Mouse (Mus musculus) liver, embryonic 11.5 days (tissue): ENCODE results near the gene Marcksl1. TPM values are rescaled to one million over a fixed set of nuclear protein-coding genes. Genes with fewer than 3 reads are reported as not detected.
"Not testable (repeated sequence)": the region's sequence is repeated elsewhere in the genome, so short reads cannot be mapped to it uniquely, and the experiment has no call there.

Source experiments
- ATAC-seq: fragments of 200-750 bp; cut with Nextera tagmentation; replicated peaks from 2 replicates; pipeline ENCODE4 v1.8.0; 2017; ENCODE audit warnings: moderate number of reproducible peaks, mild to moderate bottlenecking, moderate TSS enrichment, moderate library complexity; ENCODE audit not compliant: low FRiP score
- DNase-seq: peaks from one replicate; pipeline ENCODE4 v3.0.0-alpha.2; 2017; ENCODE audit warnings: low spot score
- H3K27ac ChIP-seq: fragments of 300-500 bp; sonication (generic); 2 replicates; pipeline ENCODE4 v1.5.1; 2014; ENCODE audit warnings: mild to moderate bottlenecking, low read depth, low read length, control low read depth
- H3K27me3 ChIP-seq: fragments of 300-500 bp; sonication (generic); replicated peaks from 2 replicates; pipeline ENCODE4 v1.6.1; 2014; ENCODE audit warnings: low read length, mixed read lengths; ENCODE audit not compliant: control insufficient read depth, insufficient read depth
- H3K36me3 ChIP-seq: fragments of 300-500 bp; sonication (generic); 2 replicates; pipeline ENCODE4 v1.6.1; 2014; ENCODE audit warnings: mild to moderate bottlenecking, low read length, moderate library complexity, mixed read lengths; ENCODE audit not compliant: control insufficient read depth, insufficient read depth
- H3K4me1 ChIP-seq: fragments of 300-500 bp; sonication (generic); replicated peaks from 2 replicates; pipeline ENCODE4 v1.6.1; 2014; ENCODE audit warnings: low read length, mixed read lengths; ENCODE audit not compliant: control insufficient read depth, insufficient read depth
- H3K4me2 ChIP-seq: fragments of 300-500 bp; sonication (generic); 2 replicates; pipeline ENCODE4 v1.6.1; 2014; ENCODE audit warnings: mild to moderate bottlenecking, control low read depth, moderate library complexity
- H3K4me3 ChIP-seq: fragments of 300-500 bp; sonication (generic); 2 replicates; pipeline ENCODE4 v1.5.1; 2014; ENCODE audit warnings: low read depth, low read length, control low read depth
- H3K9ac ChIP-seq: fragments of 300-500 bp; sonication (generic); 2 replicates; pipeline ENCODE4 v1.6.1; 2014; ENCODE audit warnings: low read depth, low read length, control low read depth
- H3K9me3 ChIP-seq: fragments of 300-500 bp; sonication (generic); 2 replicates; pipeline ENCODE4 v1.6.1; 2016; ENCODE audit warnings: low read length, inconsistent platforms, mixed read lengths; ENCODE audit not compliant: control insufficient read depth
- WGBS: fragments of 180-500 bp; shearing (Covaris S2); extraction: QIAGEN DNeasy Blood & Tissue Kit; methylation state at CpG from one replicate; pipeline ENCODE4 v1.1.7; 2014; 5-methylcytosine and 5-hydroxymethylcytosine counted together
- polyA plus RNA-seq: library from polyadenylated mRNA; unstranded; fragments of >200 nt; fragmentation: Nextera tagmentation; extraction: Ambion mirVana; gene quantifications from 2 replicates; pipeline ENCODE4 v1.2.1, GENCODE M21; 2014

Marcksl1 gene
- polyA plus RNA-seq, 1 experiment from 2014 or later = 395 TPM

DNA sequence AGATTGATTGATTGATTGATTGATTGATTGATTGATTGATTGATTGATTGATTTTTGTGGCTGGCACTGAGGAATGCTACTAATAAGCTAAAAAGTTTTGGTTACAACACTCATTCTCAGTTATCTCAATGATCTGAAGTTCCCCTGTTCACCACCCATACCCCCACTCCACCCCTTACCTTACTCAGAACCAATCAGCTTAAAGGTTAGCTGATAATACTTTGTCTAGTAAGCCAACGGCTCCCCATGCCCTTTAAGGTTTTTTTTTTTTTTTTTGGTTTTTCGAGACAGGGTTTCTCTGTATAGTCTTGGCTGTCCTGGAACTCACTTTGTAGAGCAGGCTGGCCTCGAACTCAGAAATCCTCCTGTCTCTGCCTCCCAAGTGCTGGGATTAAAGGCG, 34.2 kb downstream of the Marcksl1 start:
- H3K4me1 ChIP-seq, H3K9ac ChIP-seq, H3K27ac ChIP-seq, H3K36me3 ChIP-seq, ATAC-seq, H3K4me3 ChIP-seq, H3K4me2 ChIP-seq, DNase-seq, H3K9me3 ChIP-seq, H3K27me3 ChIP-seq: not testable (repeated sequence)
- 74% methylated on average over 4 of the region's 4 CpGs for WGBS

DNA sequence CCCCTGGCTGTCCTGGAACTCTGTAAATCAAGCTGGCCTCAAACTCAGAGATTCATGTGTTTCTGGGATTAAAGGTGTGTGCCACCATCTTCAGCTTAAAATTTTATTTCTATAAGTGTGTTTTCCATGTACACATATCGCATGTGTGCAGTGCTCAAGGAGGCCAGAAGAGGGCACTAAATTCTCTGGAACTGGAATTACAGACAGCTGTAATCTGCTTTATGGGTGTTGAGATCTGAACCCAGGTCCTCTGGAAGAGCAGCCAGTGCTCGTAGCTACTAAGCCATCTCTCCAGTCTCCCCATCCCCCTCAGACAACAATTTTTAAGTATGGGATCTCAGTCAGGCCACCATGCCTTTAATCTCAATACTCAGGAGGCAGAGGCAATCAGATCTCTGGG, 35.9 kb downstream of the Marcksl1 start:
- Histone ChIP-seq H3K4me2 (no peak overlapping the region), H3K36me3 (no peaks in the 10 kb centered on the region), H3K27me3 (no peaks in the 10 kb centered on the region), H3K9ac (no peak overlapping the region), H3K9me3 (no peaks in the 10 kb centered on the region), H3K4me3 (no peak overlapping the region), H3K4me1 (peaks cover 3% of the 10 kb centered on the region; the same call in 1 of the 2 replicates), H3K27ac (no peak overlapping the region)
- DNase-seq = no peak
- WGBS = 74% methylated on average over 2 of the region's 2 CpGs
- ATAC-seq = no peak

DNA sequence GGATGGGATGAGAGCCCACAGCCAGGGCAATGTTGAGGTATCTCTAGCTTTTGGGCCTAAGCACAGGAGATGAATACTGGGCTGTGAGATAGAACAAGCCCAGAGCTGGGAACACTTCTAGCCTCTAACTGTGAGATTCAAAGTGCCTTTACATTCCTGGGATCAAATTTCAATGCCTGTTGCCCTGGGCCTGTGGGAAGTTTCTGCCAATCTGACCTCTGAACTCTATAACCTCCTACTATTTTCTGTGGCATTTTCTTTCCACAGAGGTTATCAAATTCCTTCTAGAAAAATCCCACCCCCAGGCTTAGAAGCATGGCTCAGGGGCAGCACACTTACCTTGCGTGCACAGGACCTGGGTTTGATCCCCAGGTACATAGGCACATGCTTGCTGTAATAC, 36.9 kb downstream of the Marcksl1 start:
- Histone ChIP-seq H3K27ac (no peak overlapping the region), H3K4me1 (no peaks in the 10 kb centered on the region; the same call in none of the 2 replicates), H3K9ac (no peak overlapping the region), H3K4me3 (no peak overlapping the region), H3K9me3 (no peaks in the 10 kb centered on the region), H3K36me3 (no peaks in the 10 kb centered on the region), H3K4me2 (no peak overlapping the region), H3K27me3 (no peaks in the 10 kb centered on the region)
- ATAC-seq = no peak
- WGBS = 62% methylated on average over 1 of the region's 1 CpGs
- no peak for DNase-seq

DNA sequence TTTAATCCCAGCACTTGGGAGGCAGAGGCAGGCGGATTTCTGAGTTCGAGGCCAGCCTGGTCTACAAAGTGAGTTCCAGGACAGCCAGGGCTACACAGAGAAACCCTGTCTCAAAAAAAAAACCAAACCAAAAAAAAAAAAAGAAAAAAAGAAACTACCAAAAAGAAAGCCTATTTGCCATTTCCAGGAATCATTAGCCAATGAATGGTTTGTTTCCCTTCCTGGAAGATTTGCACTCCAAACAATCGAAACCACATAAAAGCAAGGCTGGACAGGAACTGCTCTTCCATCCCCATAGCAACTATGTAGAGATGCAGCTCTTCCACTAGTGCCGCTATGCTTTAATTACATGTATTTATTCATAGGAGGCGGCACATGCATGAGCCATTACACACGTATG, 41.1 kb downstream of the Marcksl1 start:
- not testable (repeated sequence) for H3K9me3 ChIP-seq, H3K36me3 ChIP-seq
- WGBS = 84% methylated on average over 6 of the region's 6 CpGs

DNA sequence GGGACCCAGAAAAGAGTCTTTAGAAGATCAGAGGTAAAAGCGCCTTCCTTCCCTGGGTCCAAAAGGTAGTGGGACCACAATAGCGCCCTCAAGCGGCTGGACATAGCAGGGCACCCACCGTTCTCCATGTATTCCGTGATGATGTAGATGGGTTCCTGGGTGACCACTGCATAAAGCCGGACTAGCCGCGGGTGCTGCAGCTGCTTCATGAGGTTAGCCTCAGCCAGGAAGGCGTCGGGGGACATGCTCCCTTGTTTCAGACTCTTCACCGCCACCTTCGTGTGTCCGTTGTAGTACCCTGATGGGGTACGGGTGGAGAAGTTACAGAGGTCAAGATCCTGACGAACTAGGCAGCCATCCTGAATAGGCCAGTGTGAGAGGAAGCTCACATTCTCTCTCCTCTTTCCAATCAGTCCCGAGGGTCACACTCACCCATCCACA, 42.1 kb downstream of the Marcksl1 start:
- Histone ChIP-seq H3K27ac (no peak overlapping the region), H3K27me3 (0 out of 2 replicates have a peak, but pooled peaks cover 3% of the 10 kb centered on the region), H3K9ac (no peak overlapping the region; the same call in 1 of the 2 replicates), H3K4me1 (peaks cover 14% of the 10 kb centered on the region), H3K9me3 (no peaks in the 10 kb centered on the region), H3K4me3 (peak overlapping the region; percentile 39), H3K36me3 (no peaks in the 10 kb centered on the region), H3K4me2 (peak overlapping the region; percentile 78)
- 2% methylated on average over 16 of the region's 16 CpGs for WGBS
- no peak; the same call in 1 of the 2 replicates for ATAC-seq
- peak; percentile 62 for DNase-seq

More for the DNA sequence above, 41.1 kb downstream of the Marcksl1 start:
- ATAC-seq, DNase-seq, H3K9ac ChIP-seq, H3K4me3 ChIP-seq, H3K4me2 ChIP-seq, H3K27ac ChIP-seq, H3K27me3 ChIP-seq: not testable (repeated sequence)
- H3K4me1 ChIP-seq = peaks cover 14% of the 10 kb centered on the region

DNA sequence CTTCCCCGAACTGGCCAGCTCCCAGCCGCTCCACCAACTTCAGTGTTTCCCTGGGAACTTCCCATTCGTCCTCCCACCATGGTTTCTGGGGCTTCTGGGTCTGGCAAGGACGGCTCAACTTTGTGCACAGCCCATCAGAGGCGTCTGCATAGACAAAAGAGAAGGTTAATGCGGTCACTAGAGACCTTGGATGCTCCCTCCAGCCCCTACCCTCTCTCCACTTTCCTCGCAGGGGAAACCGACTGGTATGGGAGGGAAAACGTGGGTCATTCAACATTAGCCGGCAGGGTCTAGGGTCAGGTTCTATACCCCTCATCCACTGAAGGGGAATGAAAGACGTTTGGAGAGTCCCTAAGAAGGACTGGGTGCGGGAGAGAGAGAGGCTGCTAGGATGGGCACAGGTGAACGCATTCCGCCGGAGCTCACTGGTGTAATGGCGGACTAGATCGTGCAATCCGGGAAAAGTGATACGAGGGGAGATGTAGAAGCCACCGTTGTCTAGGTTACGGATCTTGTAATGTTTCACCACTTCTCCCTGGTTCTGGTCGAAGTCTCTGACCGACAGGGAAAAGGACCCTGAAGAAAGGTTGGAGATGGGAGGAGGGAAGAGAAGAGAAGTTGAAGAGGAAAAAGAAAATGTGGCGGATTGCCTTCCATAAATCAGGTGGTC, 42.6 kb downstream of the Marcksl1 start:
- H3K4me2 ChIP-seq = peak overlapping the region; percentile 78
- under 1% methylated on average over 24 of the region's 24 CpGs for WGBS
- peaks cover 14% of the 10 kb centered on the region for H3K4me1 ChIP-seq
- H3K27me3 ChIP-seq = 0 out of 2 replicates have a peak, but pooled peaks cover 3% of the 10 kb centered on the region
- DNase-seq (no peak), ATAC-seq (peak; percentile 28; the same call in 1 of the 2 replicates)
- no peak overlapping the region for H3K27ac ChIP-seq
- no peaks in the 10 kb centered on the region for H3K9me3 ChIP-seq
- H3K9ac ChIP-seq = peak overlapping the region; percentile 0
- H3K4me3 ChIP-seq = peak overlapping the region; percentile 39
- no peaks in the 10 kb centered on the region for H3K36me3 ChIP-seq

DNA sequence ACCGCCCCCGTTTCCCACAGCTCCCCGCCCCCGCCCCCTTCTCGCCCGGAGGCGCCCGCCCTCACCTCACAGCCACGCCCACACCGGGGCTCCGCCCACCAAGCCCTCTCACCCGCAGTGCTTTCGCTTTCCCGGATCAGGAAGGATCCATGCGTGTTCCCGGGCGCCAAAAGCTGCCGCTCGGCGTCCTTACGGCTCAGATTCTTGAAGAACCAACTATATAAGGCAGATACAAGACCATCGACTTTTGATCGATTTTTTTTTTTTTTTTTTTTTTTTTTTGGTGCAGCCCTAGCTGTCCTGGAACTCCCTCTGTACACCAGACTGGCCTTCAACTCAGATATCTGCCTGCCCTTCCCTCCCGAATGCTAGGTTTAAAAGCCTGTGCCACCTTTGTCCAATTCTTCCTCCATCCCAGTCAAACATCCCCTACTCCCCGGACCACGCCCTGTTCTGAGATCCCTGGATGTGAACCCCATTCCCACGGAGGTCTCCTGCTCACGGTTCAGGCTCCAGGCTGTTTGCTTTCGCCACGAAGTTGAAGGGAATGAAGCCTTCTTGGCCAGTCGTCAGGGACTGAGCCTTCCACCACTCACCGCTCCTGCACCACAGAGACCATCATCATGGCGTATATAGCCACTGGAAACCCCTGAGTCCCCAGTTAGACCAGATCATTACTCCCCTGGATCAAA, 43.3 kb downstream of the Marcksl1 start:
- H3K27ac ChIP-seq = peak overlapping the region; percentile 64
- H3K9ac ChIP-seq = peak overlapping the region; percentile 37
- no peaks in the 10 kb centered on the region for H3K36me3 ChIP-seq
- 9% methylated on average over 32 of the region's 33 CpGs for WGBS
- ATAC-seq (peak; percentile 75), DNase-seq (peak; percentile 90)
- H3K4me1 ChIP-seq = peaks cover 16% of the 10 kb centered on the region
- H3K4me2 ChIP-seq = peak overlapping the region; percentile 78
- peak overlapping the region; percentile 39 for H3K4me3 ChIP-seq
- 0 out of 2 replicates have a peak, but pooled peaks cover 3% of the 10 kb centered on the region for H3K27me3 ChIP-seq
- no peaks in the 10 kb centered on the region for H3K9me3 ChIP-seq

DNA sequence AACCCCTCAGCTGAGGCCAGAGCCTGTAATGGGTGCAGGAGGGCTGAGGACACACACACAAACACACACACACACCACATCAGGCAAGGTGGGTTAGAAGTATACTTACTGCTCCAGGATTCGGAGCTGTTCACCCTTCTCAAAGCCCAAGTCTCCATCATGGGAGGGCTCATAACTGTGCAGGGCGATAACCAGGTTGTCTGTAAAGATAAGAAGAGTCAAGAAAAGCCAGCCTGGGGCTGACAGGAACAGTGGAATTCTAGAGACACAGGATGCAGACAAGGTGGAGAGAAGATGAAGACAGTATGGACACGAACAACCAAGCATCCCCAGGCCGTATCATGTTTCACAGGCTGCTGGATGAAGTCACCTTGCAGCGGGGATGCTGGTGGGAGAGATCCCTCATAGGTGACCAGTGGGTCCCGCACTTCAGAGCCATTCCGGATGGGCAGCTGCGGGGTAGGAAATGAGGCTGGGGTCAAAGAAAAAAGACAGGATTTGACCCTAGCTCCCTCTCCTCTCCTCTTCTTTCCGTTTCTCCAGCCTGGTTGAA, 44.0 kb downstream of the Marcksl1 start:
- H3K9ac ChIP-seq = peak overlapping the region; percentile 37
- ATAC-seq (peak; percentile 82), DNase-seq (no peak)
- 0 out of 2 replicates have a peak, but pooled peaks cover 3% of the 10 kb centered on the region for H3K27me3 ChIP-seq
- 60% methylated on average over 9 of the region's 9 CpGs for WGBS
- H3K27ac ChIP-seq = peak overlapping the region; percentile 64
- H3K4me3 ChIP-seq = peak overlapping the region; percentile 39
- H3K4me1 ChIP-seq = peaks cover 16% of the 10 kb centered on the region
- peak overlapping the region; percentile 78 for H3K4me2 ChIP-seq
- no peaks in the 10 kb centered on the region for H3K9me3 ChIP-seq
- no peaks in the 10 kb centered on the region for H3K36me3 ChIP-seq
